Mouse (Mus musculus) A20 (cell line): ENCODE results near the gene Ginm1.
"Not testable (repeated sequence)": the region's sequence is repeated elsewhere in the genome, so short reads cannot be mapped to it uniquely, and the experiment has no call there.

Experiments
- DNase-seq: peaks from one replicate; pipeline ENCODE4 v3.0.0-alpha.2; 2011; ENCODE audit warnings: low read depth, low spot score

The Ginm1 gene

DNA sequence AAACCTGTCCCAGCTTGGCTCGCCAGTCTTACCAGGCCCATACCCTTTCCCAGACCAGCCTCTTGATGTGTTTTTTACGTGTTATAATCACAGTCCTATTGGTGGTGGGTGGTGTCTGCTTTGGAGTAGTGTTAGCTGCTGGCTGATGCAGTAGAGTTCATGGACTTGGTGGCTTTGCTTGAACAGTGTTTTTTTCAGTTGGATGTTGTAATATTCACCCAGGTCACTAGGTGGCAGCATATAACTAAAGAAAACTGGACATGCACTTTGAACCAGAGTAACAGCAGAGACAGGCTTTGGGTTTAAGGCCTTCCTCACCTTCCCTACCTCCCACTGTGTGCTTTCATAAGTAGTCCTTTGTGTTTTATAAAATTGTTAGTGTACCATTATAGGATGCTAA is 17.3 kb upstream of the Ginm1 start:
- DNase-seq = peak; percentile 75

DNA sequence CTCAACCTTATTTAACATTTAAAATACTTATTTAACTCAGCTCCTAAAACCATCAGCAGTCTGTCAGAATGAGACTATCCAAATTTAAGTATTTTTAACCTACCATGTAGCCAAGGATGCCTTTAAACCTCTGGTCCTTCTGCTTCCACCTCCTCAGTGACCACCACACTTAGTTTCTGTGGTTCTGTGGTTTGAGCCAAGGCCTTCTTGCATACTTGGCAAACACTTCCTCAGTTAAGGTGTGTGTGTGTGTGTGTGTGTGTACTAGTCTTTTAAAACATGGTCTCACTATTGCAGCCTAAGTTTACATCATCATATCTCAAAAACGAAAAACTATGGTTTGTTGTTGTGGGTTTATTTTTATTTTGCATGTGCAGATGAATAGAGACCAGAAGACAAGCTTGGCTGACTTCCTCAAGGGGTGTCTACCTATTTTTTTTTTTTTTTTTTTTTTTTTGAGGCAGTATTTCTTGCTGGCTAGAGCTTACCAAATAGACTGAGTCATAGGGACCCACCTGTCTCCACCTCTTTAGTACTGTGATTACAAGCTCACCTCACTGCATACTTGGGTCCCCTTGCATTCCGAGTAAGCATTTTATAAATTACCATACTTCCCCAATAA is 10.0 kb upstream of the Ginm1 start:
- peak; percentile 23 for DNase-seq

DNA sequence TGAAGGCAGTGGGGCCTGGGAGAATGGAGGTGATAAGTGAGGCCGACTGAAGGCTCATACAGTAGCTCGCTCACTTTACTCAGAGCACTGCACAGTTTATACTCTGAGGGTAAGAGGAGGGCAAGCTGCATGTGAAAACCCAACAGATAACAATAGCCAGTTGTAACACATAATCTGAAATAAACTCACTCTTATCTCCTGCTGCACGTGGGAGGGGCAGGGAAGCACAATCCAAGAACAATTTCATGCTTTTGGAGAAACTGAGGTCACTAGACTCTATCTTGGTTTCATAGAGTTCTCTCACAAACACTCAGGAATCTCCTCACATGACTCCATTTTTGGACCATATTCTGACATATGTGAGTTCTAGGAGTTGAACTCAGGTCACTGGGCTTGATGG is 8.6 kb upstream of the Ginm1 start:
- no peak for DNase-seq

DNA sequence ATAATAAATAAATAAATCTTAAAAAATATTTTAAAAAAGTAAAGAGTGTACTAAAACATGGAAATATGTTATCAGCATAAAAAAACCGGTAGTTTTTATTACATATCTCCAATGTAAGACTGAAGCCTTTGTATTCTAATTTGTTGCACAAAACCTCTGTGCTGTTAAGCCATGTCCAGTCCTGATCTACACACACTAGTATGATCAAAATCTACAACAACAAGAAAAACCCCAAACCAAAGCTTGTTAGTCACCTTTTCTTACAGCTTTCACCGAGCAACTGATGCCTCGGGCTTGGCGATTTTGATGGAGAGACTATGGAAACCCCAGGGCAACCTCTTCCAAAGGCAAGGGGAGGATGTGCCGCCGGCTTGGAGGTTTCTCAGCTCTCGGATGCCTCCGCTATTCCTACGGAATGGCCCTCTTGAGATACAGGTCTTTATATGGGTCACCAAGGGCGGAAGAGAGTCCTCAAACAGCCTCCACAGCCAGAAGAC is 322 bp downstream of the Ginm1 start:
- DNase-seq = no peak

DNA sequence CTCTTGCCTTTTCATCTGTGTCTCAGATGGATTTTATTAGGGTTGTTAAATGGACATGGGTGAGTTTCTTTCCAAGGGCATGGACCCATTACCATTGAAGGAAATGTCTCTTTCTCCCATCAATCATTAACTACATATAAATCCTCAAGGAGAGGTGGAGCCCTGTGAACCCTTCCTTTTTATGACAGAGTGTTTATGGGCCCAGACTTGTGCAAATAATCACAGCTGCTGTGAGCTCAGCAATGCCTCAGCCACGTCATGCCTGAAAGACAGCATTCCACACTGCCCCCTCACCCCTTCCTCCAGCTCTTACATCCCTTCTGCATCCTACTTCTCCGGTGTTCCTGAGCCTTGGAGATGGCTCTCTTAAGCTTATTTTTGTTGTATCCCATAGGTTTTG is 5.3 kb downstream of the Ginm1 start:
- no peak for DNase-seq

DNA sequence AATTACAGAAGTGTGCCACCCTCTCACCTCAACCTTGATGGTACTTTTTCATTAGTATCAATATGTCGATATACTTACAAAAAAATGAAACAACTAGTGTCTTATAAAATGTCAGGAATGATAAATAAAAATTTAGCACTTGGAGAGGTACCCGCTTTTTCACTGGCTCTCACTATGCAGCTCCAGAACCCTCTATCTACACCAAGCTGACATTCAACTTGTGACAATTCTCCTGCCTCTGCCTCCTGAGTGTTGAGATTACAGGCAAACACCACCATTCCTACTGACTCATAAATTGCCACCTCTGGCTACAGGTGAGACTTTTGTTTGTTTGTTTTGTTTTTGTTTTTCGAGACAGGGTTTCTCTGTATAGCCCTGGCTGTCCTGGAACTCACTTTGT is 11.4 kb downstream of the Ginm1 start:
- no peak for DNase-seq

DNA sequence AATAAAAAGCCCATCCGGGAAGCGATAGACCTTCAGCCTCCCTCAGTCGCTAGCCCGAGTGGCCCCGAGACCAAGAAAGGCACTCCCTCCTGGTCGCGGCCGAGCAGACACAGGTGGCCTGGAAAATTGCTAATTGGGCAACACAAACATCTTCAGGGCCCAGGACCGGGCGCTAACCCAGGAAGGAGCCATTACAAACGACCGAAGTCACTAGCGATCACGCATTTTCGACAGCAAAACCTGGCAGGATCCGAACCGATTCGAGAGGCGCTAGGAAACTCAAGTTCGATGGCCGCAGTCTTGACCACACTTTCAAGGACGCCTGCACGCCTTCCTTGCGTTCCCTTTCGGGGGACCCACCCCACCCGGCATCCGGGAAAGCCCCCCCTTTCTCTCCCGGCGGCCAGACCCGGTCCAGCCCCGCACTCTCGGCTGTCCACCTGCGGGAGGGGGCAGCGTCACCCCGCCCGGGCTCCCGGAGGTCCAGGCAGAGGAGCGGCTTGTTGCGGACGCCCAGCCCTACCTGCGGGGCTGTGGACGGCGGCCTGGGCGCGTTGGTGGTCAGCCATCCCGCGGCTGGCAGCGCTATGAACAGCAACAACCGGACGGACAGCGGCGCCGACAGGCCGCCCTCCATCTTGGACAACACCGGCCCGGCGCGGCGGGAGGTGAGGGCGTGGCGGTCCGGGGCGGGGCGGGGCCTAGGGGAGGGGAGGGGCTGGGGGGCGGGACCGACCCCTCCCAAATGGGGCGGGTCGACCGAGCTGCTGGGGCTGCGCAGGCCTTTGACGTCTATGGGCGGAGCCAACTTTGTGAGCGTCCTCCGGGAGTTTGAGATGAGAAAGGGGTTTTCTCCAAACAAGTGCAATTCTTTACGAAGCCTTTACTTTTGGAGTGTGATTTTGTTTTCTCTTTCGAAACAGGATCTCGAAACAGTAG is 12.1 kb downstream of the Ginm1 start:
- DNase-seq = peak; percentile 92

DNA sequence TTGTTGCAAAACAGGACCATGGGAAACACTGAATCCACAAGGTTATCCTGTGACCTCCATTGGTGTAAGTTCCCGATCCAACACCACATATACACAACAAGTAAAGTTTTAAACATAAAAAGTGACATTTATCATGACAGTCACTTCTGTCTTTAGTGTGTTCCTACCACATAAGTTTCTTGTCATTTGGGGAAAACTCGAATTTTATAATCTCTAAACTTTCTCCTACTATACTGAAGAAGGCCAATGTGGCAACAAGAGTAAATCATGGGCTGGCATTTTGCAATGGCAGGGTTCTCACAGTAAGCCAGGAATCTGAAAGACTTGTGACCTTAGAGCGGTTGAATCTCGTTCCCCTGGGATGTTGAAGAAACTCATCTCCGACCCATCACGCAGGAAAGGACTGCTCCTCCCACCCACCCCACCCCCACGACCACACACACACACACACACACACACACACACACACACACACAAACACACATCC is 12.8 kb downstream of the Ginm1 start:
- DNase-seq = no peak

DNA sequence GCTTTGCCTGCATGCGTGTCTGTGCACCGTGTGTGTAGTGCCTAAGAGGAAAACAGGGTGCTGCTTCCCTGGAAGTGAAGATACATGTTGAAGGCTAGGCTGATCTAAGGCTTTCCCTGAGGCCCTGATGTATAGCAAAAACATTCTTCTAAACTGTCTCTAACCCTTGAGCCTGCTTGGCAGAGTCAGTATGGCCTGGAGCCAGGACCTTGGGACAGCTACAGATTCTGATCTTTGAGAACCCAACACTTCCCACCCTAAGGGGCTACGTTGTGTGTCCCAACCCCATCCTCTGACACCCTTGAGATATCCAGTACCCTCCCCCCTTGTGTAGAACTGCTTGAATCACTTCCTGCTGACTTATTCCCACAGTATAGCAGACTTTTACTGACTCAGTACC is 14.3 kb downstream of the Ginm1 start:
- no peak for DNase-seq

DNA sequence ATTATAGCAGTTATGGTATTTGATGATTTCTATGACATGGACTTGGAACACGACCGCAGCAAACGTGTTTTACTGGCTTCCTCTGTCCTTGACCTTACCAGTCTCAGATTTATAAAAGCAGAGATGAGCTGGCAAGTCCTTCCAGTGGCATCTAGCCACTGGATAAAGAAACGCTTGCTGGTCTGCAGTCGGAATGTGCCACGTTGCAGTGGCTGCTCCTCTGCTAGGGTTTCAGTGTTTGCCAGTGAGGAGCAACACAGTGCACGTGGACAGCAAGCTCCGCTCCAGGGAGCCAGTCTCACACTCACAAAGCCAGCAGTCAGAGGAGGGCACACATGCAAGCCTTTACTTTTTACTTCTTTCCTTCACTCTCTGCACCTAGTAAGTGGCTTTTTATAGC is 17.2 kb downstream of the Ginm1 start:
- DNase-seq = no peak

DNA sequence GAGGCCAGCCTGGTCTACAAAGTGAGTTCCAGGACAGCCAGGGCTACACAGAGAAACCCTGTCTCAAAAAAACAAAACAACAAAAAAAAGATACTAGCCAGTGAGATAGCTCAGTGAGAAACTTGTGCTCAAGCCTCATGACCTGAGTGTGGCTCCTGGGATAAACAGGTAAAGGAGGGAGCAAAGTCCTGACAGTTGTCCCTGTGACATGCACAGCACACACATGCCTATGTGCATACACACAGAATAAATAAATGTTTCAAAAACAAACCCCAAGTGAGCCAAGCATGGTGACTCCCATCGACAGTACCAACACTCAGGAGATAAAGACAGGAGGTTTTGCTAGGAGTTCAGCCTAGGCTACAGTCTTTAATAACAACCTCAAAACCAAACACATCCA is 19.9 kb downstream of the Ginm1 start:
- DNase-seq = no peak

DNA sequence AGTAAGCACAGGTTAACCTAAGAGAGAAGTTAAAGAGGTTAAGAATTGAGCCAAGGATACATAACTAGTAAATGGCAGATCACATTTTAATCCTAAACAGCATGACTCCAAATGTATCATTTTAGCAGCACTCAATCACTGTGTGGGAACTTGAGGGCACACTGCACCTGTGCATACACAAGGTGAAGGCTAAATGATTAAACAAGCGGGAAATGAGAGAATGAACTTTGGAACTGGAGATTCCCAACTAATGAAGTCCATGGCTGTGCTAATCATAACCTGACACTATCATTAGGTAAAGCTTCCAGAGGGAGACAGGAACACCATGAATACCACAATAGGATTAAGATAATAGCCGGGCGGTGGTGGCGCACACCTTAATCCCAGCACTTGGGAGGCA is 20.3 kb downstream of the Ginm1 start:
- DNase-seq = no peak

DNA sequence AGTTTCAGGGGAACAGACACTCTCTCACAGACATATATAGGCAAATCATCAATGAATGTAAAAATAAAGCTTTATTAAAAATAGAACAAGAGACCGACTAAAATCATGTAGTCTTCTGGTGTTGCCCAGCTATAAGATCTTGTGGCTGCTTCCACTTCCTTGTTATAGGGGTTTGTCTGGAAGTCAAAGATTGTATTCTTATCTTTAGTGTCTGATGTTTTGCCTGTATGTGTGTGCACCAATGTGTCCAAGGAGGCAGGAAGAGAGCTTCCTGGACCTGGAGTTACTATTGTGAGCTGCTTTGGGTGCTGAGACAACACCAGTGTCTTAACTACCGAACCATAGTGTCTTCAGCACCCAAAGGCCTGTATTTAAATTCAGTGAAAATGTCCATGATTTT is 35.1 kb downstream of the Ginm1 start:
- DNase-seq = no peak

DNA sequence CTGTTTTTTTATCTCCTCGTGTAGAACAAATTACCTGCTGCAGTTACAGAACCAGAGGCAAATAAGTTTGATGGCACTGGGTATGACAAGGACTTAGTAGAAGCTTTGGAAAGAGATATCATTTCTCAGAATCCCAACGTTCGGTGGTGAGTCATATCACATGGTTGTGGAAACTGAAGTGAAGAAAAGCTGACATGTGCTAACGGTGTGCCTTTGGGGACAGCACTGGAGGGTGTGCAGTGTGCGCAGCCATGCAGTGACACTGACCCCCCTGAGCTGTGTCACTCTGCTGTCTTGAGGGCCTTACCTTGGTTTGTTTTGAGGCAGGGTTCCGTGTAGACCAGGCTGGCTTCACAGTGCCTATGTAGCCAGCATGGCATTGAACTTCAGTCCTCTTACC is 43.9 kb downstream of the Ginm1 start:
- DNase-seq = no peak

DNA sequence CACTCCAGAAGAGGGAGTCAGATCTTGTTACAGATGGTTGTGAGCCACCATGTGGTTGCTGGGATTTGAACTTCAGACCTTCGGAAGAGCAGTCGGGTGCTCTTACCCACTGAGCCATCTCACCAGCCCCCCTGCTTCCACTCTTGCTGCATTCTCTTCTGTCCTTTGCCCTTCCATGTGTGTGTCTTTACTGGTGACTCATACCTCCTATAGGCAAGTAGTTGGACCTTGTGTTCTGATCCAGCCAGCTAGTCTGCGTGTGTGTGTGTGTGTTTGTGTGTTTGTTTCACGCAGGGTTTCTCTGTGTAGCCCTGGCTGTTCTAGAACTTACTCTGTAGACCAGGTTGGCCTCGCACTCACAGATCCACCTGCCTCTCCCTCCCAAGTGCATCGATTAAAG is 47.1 kb downstream of the Ginm1 start:
- DNase-seq = not testable (repeated sequence)

DNA sequence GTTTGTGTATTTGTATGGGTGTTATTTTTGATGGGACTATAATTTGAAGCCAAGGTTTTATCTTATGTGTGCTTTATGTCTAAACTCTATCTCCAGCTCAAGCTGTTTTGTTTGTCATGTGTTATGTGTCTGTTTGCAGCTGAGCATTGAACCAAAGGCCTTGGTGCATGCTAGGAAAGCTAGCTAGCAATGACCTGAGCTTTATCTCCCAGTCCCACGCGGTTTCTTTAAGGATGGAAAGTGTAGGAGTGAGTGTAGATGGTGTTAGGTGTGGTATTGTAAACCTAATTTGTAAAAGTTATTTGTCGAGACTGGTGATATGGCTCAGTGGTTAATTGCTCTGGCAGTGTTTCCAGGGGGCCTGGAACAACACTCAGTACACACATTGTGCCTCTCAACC is 54.7 kb downstream of the Ginm1 start:
- no peak for DNase-seq

DNA sequence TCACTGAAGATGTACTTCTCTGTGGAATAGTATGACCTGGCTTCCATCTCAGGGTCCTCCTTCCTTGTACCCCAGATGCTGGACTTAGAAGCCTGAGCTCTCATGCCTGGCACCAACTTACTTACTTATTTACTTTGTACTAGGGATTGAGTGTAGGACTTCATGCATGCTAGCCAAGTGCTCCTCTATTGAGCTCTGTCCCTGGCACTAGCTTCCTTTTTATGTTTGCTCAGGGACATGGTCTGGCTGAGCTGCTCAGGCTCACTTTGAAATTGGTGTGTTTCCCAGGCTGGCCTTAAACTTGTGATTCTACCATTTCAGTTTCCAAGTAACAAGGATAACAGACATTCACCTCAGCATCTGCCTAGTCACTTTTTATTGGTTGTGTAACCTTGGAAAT is 55.5 kb downstream of the Ginm1 start:
- no peak for DNase-seq

DNA sequence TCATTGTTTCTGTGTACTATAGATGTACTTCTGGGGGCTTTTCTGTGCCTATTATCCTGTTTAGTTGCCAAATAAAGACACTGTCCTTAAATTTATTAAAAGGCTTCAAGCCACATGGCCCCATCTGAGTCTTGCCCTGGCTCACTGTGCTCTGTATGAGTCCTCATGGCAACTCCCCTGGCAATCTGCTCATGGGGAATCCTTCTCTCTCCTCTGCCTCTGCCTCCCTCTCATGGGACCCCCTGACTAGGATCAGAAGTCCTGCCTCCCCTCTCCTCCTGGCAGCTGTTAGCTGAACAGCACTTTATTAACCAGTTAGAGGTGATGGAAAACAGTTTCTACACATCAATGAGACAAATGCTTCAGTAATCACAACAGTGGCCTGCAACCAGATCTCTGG is 61.0 kb downstream of the Ginm1 start:
- no peak for DNase-seq

DNA sequence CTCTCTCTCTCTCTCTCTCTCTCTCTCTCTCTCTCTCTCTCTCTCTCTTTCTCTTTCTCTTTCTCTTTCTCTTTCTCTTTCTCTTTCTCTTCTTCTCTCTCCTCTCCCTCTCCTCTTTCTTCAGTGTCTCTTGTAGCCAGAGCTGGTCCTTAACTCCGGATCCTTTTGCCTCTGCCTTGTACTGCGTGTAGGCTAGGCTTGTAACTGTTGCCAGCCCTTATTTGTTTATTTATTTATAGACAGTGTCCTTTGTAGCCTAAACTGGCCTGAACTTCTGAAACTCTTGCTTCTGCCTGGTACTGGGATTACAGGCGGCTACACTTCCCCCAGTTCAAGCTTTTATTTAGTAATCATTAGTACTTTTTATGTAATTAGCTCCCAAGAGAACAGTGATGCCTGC is 65.6 kb downstream of the Ginm1 start:
- peak; percentile 55 for DNase-seq

DNA sequence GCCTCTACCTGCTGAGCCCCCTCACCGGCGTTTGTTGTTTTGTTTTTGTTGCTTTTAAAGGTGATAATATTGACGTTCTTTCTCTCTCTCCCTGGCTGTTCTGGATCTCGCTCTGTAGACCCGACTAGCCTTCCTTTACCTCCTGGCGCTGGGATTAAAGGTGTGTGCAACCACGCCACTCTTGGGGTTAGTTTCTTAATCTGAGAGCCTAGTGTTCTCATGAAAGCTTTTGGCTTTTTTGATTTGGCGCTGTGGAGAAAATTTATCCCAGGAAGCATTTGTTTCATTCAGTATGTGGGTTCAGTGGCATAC is 66.2 kb downstream of the Ginm1 start:
- DNase-seq = peak; percentile 58

DNA sequence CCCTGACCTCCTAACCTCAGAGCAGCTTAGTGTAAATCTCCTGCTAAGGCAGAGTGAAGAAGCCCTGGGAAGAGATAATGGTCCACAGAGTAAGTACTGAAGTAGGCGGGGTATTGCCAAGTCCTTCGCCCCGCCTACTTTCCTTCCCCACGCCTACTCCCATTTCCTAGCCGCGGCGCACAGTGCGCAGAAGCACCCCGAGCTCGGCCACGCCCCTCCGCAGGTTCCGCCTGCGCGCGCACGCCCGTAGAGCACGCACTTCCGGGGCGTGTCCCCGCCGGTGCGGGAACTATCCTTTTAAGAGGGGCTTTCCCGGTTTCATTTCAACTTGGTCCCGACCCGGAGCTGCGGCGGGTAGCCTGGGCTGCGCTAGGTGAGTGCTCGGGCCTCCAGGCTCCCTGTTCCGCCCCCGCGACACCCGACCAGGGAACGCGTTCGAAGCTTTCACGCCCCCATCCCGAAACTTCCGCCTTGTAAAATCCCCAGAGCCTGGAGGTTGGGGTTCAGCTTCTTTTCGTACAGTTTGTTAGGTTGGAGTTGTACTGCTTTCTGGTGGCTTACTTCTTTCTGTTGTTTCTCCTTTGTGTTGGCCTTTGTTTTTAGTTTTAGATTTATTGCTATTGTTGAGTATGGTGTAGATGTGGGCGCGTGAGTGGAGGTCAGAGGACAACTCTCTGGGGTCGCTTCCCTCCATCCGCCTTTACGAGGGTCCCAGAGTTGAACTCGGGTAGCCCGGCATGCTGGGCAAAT is 66.7 kb downstream of the Ginm1 start, which contains the start of gene Katna1:
TSS of gene Katna1 (plus strand) at position 250 of the 750 bp plus-strand sequence.
- DNase-seq = peak; percentile 99
